Mouse (Mus musculus) kidney, adult 18-20 months (tissue): ENCODE data around the gene Bglap3.
A peak's percentile ranks its signal among the peaks of the same experiment; 100 is the strongest.
"Not testable (repeated sequence)": the region's sequence is repeated elsewhere in the genome, so short reads cannot be mapped to it uniquely, and the experiment has no call there.

Experiments
- DNase-seq: peaks from one replicate; pipeline ENCODE4 v3.0.0; 2021

Bglap3 gene

GRCm38 (mm10) chr3:88376644-88377043, 4.1 kb upstream of the Bglap3 start:
- not testable (repeated sequence) for DNase-seq

GRCm38 (mm10) chr3:88375750-88376626, 3.4 kb upstream of the Bglap3 start:
- not testable (repeated sequence) for DNase-seq

- DNase-seq: not testable (repeated sequence)
These were observed 4.0 kb downstream of the Bglap3 start for GRCm38 (mm10) chr3:88368511-88368910.

- DNase-seq: not testable (repeated sequence)
These were observed 5.0 kb downstream of the Bglap3 start for GRCm38 (mm10) chr3:88367517-88367916.

GRCm38 (mm10) chr3:88366830-88367428, 5.6 kb downstream of the Bglap3 start:
- peak; percentile 36 for DNase-seq

GRCm38 (mm10) chr3:88365705-88366361, 6.7 kb downstream of the Bglap3 start:
- DNase-seq: no peak

GRCm38 (mm10) chr3:88364337-88364736, 8.2 kb downstream of the Bglap3 start, which contains the start of gene Paqr6:
Gene Paqr6 (plus strand): TSS chr3:88364584.
- DNase-seq: peak; percentile 79

GRCm38 (mm10) chr3:88363700-88364099, 8.8 kb downstream of the Bglap3 start:
- no peak for DNase-seq

GRCm38 (mm10) chr3:88361612-88362313, 10.8 kb downstream of the Bglap3 start:
- DNase-seq: no peak

GRCm38 (mm10) chr3:88361096-88361495, 11.4 kb downstream of the Bglap3 start:
- no peak for DNase-seq

GRCm38 (mm10) chr3:88359989-88360388, 12.6 kb downstream of the Bglap3 start:
- DNase-seq: no peak

- DNase-seq: no peak
These were observed 13.0 kb downstream of the Bglap3 start for GRCm38 (mm10) chr3:88359584-88359983.

- peak; percentile 30 for DNase-seq
These were observed 18.0 kb downstream of the Bglap3 start for GRCm38 (mm10) chr3:88354396-88355165.

- no peak for DNase-seq
These were observed 19.6 kb downstream of the Bglap3 start for GRCm38 (mm10) chr3:88352907-88353306.

- DNase-seq: no peak
These were observed 21.8 kb downstream of the Bglap3 start for GRCm38 (mm10) chr3:88350732-88351131.

GRCm38 (mm10) chr3:88339006-88339405, 33.5 kb downstream of the Bglap3 start:
- no peak for DNase-seq

- DNase-seq: no peak
These were observed 34.2 kb downstream of the Bglap3 start for GRCm38 (mm10) chr3:88338316-88338715.

- no peak for DNase-seq
These were observed 35.0 kb downstream of the Bglap3 start for GRCm38 (mm10) chr3:88337367-88338020.

- DNase-seq: peak; percentile 98
These were observed 36.2 kb downstream of the Bglap3 start, which contains the start of the genes Tmem79 and Smg5 for GRCm38 (mm10) chr3:88336058-88337013. Gene Tmem79 (minus strand): TSS chr3:88336148. Gene Smg5 (plus strand): TSS chr3:88336260.

- peak; percentile 57 for DNase-seq
These were observed 37.0 kb downstream of the Bglap3 start for GRCm38 (mm10) chr3:88335436-88336053.
